Comparison of ENCODE assay signal across 8 mouse cellular contexts in the genomic region with DNA sequence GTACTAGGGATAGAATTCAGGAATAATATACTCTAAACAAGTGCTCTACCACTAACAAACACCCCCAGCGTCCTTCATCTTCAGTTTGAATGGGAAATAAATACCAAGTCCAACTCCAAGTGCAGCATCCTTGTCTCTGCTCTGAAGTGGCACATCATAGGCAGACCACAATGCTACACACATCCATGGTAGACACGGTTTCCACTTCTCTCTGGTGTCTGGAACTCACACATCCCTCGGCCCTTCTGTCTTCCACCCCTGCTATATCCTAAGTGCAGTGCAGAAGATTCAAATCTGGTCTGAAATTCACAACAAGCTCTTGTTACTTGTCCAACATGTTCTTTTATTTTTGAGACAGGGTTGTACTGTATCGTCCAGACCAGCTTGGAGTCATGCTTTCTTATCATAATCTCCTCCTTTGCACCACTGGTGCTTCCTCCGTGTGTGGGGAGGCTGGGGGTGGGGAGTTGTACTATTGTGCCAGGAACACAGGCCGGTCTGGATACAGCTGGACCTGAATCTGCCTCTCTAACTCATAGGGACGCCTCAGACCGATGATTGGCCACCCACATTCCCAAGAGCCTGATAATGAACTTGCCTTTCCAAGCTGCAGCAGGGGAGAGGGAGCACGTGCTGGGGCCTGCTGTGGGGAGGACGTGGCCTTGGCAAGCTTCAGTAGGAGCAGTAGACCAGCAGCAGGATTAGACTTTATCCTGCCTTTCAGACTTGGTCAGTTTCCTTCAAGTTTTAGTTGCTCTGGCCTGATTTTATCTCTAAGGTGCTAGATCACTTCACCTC.
A peak's percentile ranks its signal among the peaks of the same experiment; 100 is the strongest.
DNase-seq lines count a peak whose midpoint lies in the region; ATAC-seq and TF ChIP-seq lines count a peak whose summit lies in the region.

No protein-coding gene starts in this region.

- WGBS in lung, embryonic 16.5 days, result 47% methylated on average over 10 of the region's 10 CpGs
- WGBS in midbrain, embryonic 10.5 days, result 81% methylated on average over 10 of the region's 10 CpGs
- 68% methylated on average over 10 of the region's 10 CpGs for WGBS in forebrain, postnatal 0 days
- WGBS in forebrain, embryonic 10.5 days, result 76% methylated on average over 10 of the region's 10 CpGs

- no peak overlapping the region for H3K27ac ChIP-seq in lung, embryonic 16.5 days (ENCODE audit: low read length)
- peak overlapping the region; percentile 54; the same call in 1 of the 2 replicates for H3K27ac ChIP-seq in testis, adult 2 months (ENCODE audit: control insufficient read depth, insufficient read depth, low read depth, low read length)
- no peak overlapping the region for H3K27ac ChIP-seq in midbrain, embryonic 10.5 days (replicated peaks)
- H3K27ac ChIP-seq in forebrain, postnatal 0 days (ENCODE audit: low read depth, low read length), result no peak overlapping the region
- H3K27ac ChIP-seq in forebrain, embryonic 10.5 days, result no peak overlapping the region

- H3K27me3 ChIP-seq in lung, embryonic 16.5 days (ENCODE audit: control insufficient read depth, insufficient read depth, low read depth, low read length), result no peaks in the 10 kb centered on the region
- no peaks in the 10 kb centered on the region for H3K27me3 ChIP-seq in testis, adult 2 months (ENCODE audit: control insufficient read depth, insufficient read depth, low read length)
- no peaks in the 10 kb centered on the region for H3K27me3 ChIP-seq in midbrain, embryonic 10.5 days (ENCODE audit: low read depth, poor library complexity, severe bottlenecking)
- H3K27me3 ChIP-seq in forebrain, postnatal 0 days (ENCODE audit: insufficient read depth, low read length), result no peaks in the 10 kb centered on the region
- no peaks in the 10 kb centered on the region for H3K27me3 ChIP-seq in forebrain, embryonic 10.5 days (ENCODE audit: poor library complexity, severe bottlenecking)

- no peak for TF ChIP-seq POLR2A in testis, adult 2 months (IDR thresholded peaks at IDR 0.05; ENCODE audit: control insufficient read depth, low read depth, low read length)

- no peak for DNase-seq in lung, postnatal 36 days
- peak; percentile 80 for DNase-seq in heart, adult 8-10 months (ENCODE audit: low spot score)
- peak; percentile 53 for DNase-seq in kidney, adult 9 months
- DNase-seq in midbrain, embryonic 10.5 days (ENCODE audit: low spot score), result no peak
- DNase-seq in forebrain, postnatal 0 days, result no peak
- DNase-seq in forebrain, embryonic 10.5 days (ENCODE audit: extremely low spot score, low spot score), result no peak

- no peak overlapping the region for H3K4me3 ChIP-seq in lung, embryonic 16.5 days (ENCODE audit: low read length)
- H3K4me3 ChIP-seq in testis, adult 2 months (ENCODE audit: control insufficient read depth, low read depth, low read length), result no peak overlapping the region
- no peak overlapping the region for H3K4me3 ChIP-seq in midbrain, embryonic 10.5 days
- H3K4me3 ChIP-seq in forebrain, postnatal 0 days (ENCODE audit: low read depth, low read length), result no peak overlapping the region
- no peak overlapping the region for H3K4me3 ChIP-seq in forebrain, embryonic 10.5 days

- H3K9me3 ChIP-seq in lung, embryonic 16.5 days (ENCODE audit: control insufficient read depth, low read length), result no peaks in the 10 kb centered on the region
- no peaks in the 10 kb centered on the region for H3K9me3 ChIP-seq in midbrain, embryonic 10.5 days (replicated peaks)
- no peaks in the 10 kb centered on the region for H3K9me3 ChIP-seq in forebrain, postnatal 0 days (ENCODE audit: low read length)
- H3K9me3 ChIP-seq in forebrain, embryonic 10.5 days, result no peaks in the 10 kb centered on the region

- H3K9ac ChIP-seq in lung, embryonic 16.5 days (ENCODE audit: low read length), result no peak overlapping the region
- H3K9ac ChIP-seq in forebrain, postnatal 0 days, result no peak overlapping the region

- H3K4me1 ChIP-seq in lung, embryonic 16.5 days (replicated peaks; ENCODE audit: control insufficient read depth, insufficient read depth, low read length), result no peaks in the 10 kb centered on the region
- no peaks in the 10 kb centered on the region for H3K4me1 ChIP-seq in testis, adult 2 months (ENCODE audit: control insufficient read depth, insufficient read depth, low read length)
- H3K4me1 ChIP-seq in midbrain, embryonic 10.5 days, result no peaks in the 10 kb centered on the region
- no peaks in the 10 kb centered on the region for H3K4me1 ChIP-seq in forebrain, postnatal 0 days (ENCODE audit: insufficient read depth)
- 0 out of 2 replicates have a peak, but pooled peaks cover 4% of the 10 kb centered on the region for H3K4me1 ChIP-seq in forebrain, embryonic 10.5 days

- no peak for TF ChIP-seq CTCF in testis, adult 2 months (IDR thresholded peaks at IDR 0.05; ENCODE audit: control insufficient read depth, insufficient read depth, insufficient replicate concordance, low read depth, low read length)
- TF ChIP-seq CTCF in forebrain, postnatal 0 days (IDR thresholded peaks at IDR 0.05; ENCODE audit: low read depth), result no peak

- no peaks in the 10 kb centered on the region for H3K36me3 ChIP-seq in lung, embryonic 16.5 days (ENCODE audit: control insufficient read depth, insufficient read depth, low read length)
- no peaks in the 10 kb centered on the region for H3K36me3 ChIP-seq in testis, adult 2 months (ENCODE audit: control insufficient read depth, insufficient read depth, low read length)
- H3K36me3 ChIP-seq in midbrain, embryonic 10.5 days, result no peaks in the 10 kb centered on the region
- H3K36me3 ChIP-seq in forebrain, postnatal 0 days (ENCODE audit: insufficient read depth), result no peaks in the 10 kb centered on the region
- no peaks in the 10 kb centered on the region for H3K36me3 ChIP-seq in forebrain, embryonic 10.5 days (replicated peaks)

- H3K4me2 ChIP-seq in lung, embryonic 16.5 days (ENCODE audit: low read depth, low read length), result no peak overlapping the region
- H3K4me2 ChIP-seq in forebrain, postnatal 0 days (ENCODE audit: low read depth), result no peak overlapping the region

- peak; percentile 67 for ATAC-seq in lung, embryonic 16.5 days (ENCODE audit: low read depth)
- ATAC-seq in forebrain, postnatal 0 days, result no peak

Comparison
In these comparisons a context has a peak if more than half of its experiments do, and no peak if none do; other contexts are left out.
1. DNase-seq: peak in heart, adult 8-10 months (single experiment) and kidney, adult 9 months (single experiment); none in lung, postnatal 36 days (single experiment), midbrain, embryonic 10.5 days (single experiment), forebrain, postnatal 0 days (single experiment) and forebrain, embryonic 10.5 days (single experiment).